Mouse (Mus musculus) C2C12 (cell line): ENCODE measurements around the gene Krt13. TPM values are rescaled to one million over a fixed set of nuclear protein-coding genes. Genes with fewer than 3 reads are reported as not detected.

ENCODE experiments used
- H3K27me3 ChIP-seq: one replicate; pipeline ENCODE4 v1.6.1; 2011; ENCODE audit not compliant: control insufficient read depth, insufficient read depth, insufficient read length
- H3K36me3 ChIP-seq: one replicate; pipeline ENCODE4 v1.6.1; 2011; ENCODE audit not compliant: control insufficient read depth, insufficient read depth
- H3K4me3 ChIP-seq: one replicate; pipeline ENCODE4 v1.5.1; 2011; ENCODE audit warnings: mild to moderate bottlenecking, control low read depth; ENCODE audit not compliant: poor library complexity, insufficient read depth, severe bottlenecking
- H3K79me2 ChIP-seq: one replicate; pipeline ENCODE4 v1.6.1; 2011; ENCODE audit not compliant: control insufficient read depth, insufficient read depth
- H3K79me3 ChIP-seq: one replicate; pipeline ENCODE4 v1.6.1; 2011; ENCODE audit warnings: low read depth, control low read depth
- H3ac ChIP-seq: one replicate; pipeline ENCODE3; 2011; ENCODE audit warnings: low read depth; ENCODE audit not compliant: control insufficient read depth, insufficient read length
- CEBPB ChIP-seq: IDR thresholded peaks from one replicate; pipeline ENCODE4 v1.6.1; 2011; ENCODE audit warnings: low read depth, mild to moderate bottlenecking, control low read depth, moderate library complexity
- CTCF ChIP-seq: IDR thresholded peaks from one replicate; pipeline ENCODE4 v1.5.1; 2011; ENCODE audit not compliant: control insufficient read depth, insufficient read depth, insufficient read length
- FOSL1 ChIP-seq: IDR thresholded peaks from one replicate; pipeline ENCODE4 v1.8.0; 2011; ENCODE audit warnings: mild to moderate bottlenecking, low read length; ENCODE audit not compliant: poor library complexity, insufficient read depth, severe bottlenecking
- MAX ChIP-seq: IDR thresholded peaks from one replicate; pipeline ENCODE4 v1.6.1; 2011; ENCODE audit warnings: mild to moderate bottlenecking, control low read depth
- MYOD1 ChIP-seq: IDR thresholded peaks from one replicate; pipeline ENCODE4 v1.6.1; 2011; ENCODE audit warnings: low read depth; ENCODE audit not compliant: control insufficient read depth, insufficient read length
- MYOG ChIP-seq: IDR thresholded peaks from one replicate; pipeline ENCODE4 v1.6.1; 2011; ENCODE audit not compliant: control insufficient read depth, insufficient read length; ENCODE audit errors: extremely low read depth
- USF1 ChIP-seq: IDR thresholded peaks from one replicate; pipeline ENCODE4 v1.6.1; 2011; ENCODE audit warnings: low read depth, mild to moderate bottlenecking, control low read depth, moderate library complexity
- polyA plus RNA-seq: library from polyadenylated mRNA; unstranded; fragments of >200 nt; fragmentation: generic; extraction: Trizol; gene quantifications from one replicate; pipeline ENCODE4 v1.2.1, GENCODE M21; 2012; ENCODE audit warnings: missing spikeins

Krt13 gene
- polyA plus RNA-seq, 1 experiment: 20.0 TPM

- Histone ChIP-seq H3K27me3 (no peaks in the 10 kb centered on the region), H3ac (no peak overlapping the region), H3K4me3 (no peak overlapping the region), H3K79me3 (no peaks in the 10 kb centered on the region), H3K36me3 (no peaks in the 10 kb centered on the region), H3K79me2 (no peaks in the 10 kb centered on the region)
- TF ChIP-seq CEBPB: no peak
- TF ChIP-seq FOSL1: no peak
- no peak for TF ChIP-seq MYOG
- no peak for TF ChIP-seq CTCF
- no peak for TF ChIP-seq USF1
- no peak for TF ChIP-seq MYOD1
- TF ChIP-seq MAX: no peak
Measured at GRCm38 (mm10) chr11:100136559-100136958, 15.2 kb upstream of the Krt13 start.

GRCm38 (mm10) chr11:100135731-100136130 is 14.4 kb upstream of the Krt13 start, which contains the start of gene Krt15:
Gene Krt15 (minus strand): TSS chr11:100135928.
- Histone ChIP-seq H3K27me3 (no peaks in the 10 kb centered on the region), H3K79me3 (no peaks in the 10 kb centered on the region), H3ac (no peak within 1 kb of the TSS)

GRCm38 (mm10) chr11:100124901-100125300 is 3.5 kb upstream of the Krt13 start:
- Histone ChIP-seq H3K79me2 (no peaks in the 10 kb centered on the region), H3ac (no peak overlapping the region), H3K27me3 (no peaks in the 10 kb centered on the region), H3K79me3 (no peaks in the 10 kb centered on the region), H3K4me3 (no peak overlapping the region), H3K36me3 (no peaks in the 10 kb centered on the region)
- TF ChIP-seq MYOD1: no peak
- no peak for TF ChIP-seq USF1
- TF ChIP-seq CTCF: no peak
- no peak for TF ChIP-seq MYOG
- TF ChIP-seq MAX: no peak
- no peak for TF ChIP-seq FOSL1
- TF ChIP-seq CEBPB: no peak

More at GRCm38 (mm10) chr11:100135731-100136130, 14.4 kb upstream of the Krt13 start, which contains the start of gene Krt15:
- H3K36me3 ChIP-seq: no peaks in the 10 kb centered on the region
- TF ChIP-seq CTCF (no peak), CEBPB (no peak), MAX (no peak), USF1 (no peak), FOSL1 (no peak), MYOD1 (no peak), MYOG (no peak)
- H3K4me3 ChIP-seq: no peak within 1 kb of the TSS
- no peaks in the 10 kb centered on the region for H3K79me2 ChIP-seq

- Histone ChIP-seq H3K27me3 (no peaks in the 10 kb centered on the region), H3K79me3 (no peaks in the 10 kb centered on the region), H3K36me3 (no peaks in the 10 kb centered on the region), H3ac (no peak overlapping the region), H3K4me3 (no peak overlapping the region), H3K79me2 (no peaks in the 10 kb centered on the region)
- TF ChIP-seq FOSL1 (peak; percentile 43), MYOD1 (peak; percentile 54), MAX (no peak)
Measured at GRCm38 (mm10) chr11:100120331-100120730, 1.0 kb downstream of the Krt13 start.

GRCm38 (mm10) chr11:100113742-100114029 is 7.7 kb downstream of the Krt13 start:
- no peak overlapping the region for H3ac ChIP-seq
- TF ChIP-seq MAX (no peak), MYOD1 (peak; percentile 87), MYOG (no peak), USF1 (no peak), CTCF (no peak), FOSL1 (no peak), CEBPB (no peak)
- H3K36me3 ChIP-seq: no peaks in the 10 kb centered on the region
- H3K27me3 ChIP-seq: no peaks in the 10 kb centered on the region
- no peaks in the 10 kb centered on the region for H3K79me3 ChIP-seq
- H3K79me2 ChIP-seq: no peaks in the 10 kb centered on the region
- H3K4me3 ChIP-seq: no peak overlapping the region
